Mouse (Mus musculus) inflammation-experienced regulatory T-cells, adult 6 months (primary cell): ENCODE data around the gene Aoc2. TPM values are rescaled to one million over a fixed set of nuclear protein-coding genes. Genes with fewer than 3 reads are reported as not detected.
"Not testable (repeated sequence)": the region's sequence is repeated elsewhere in the genome, so short reads cannot be mapped to it uniquely, and the experiment has no call there.

Experiments
- ATAC-seq: one replicate; pipeline ENCODE4 v1.8.0; 2017
- polyA plus RNA-seq, 3 experiments: library from polyadenylated mRNA; unstranded; fragments of 100-300 nt; shearing (Covaris generic); gene quantifications; one replicate each; pipeline ENCODE4 v1.2.1; 2017

Aoc2 gene
- polyA plus RNA-seq, 3 experiments from 2014 or later: 2.5 to 12.3 (median 4.9) TPM

GRCm38 (mm10) chr11:101315665-101316500 lies 9.0 kb upstream of the Aoc2 start, which contains the start of gene Psme3:
Gene Psme3, plus strand, starts transcription at chr11:101316213.
- peak; percentile 77 for ATAC-seq

GRCm38 (mm10) chr11:101316501-101316917 lies 8.4 kb upstream of the Aoc2 start:
- peak; percentile 34 for ATAC-seq

GRCm38 (mm10) chr11:101323609-101324008 lies 1.3 kb upstream of the Aoc2 start:
- no peak for ATAC-seq

- ATAC-seq: not testable (repeated sequence)
Measured at GRCm38 (mm10) chr11:101325201-101325600, 338 bp downstream of the Aoc2 start.

GRCm38 (mm10) chr11:101326147-101326546 lies 1.3 kb downstream of the Aoc2 start:
- ATAC-seq: no peak

GRCm38 (mm10) chr11:101327311-101327710 lies 2.4 kb downstream of the Aoc2 start:
- no peak for ATAC-seq

GRCm38 (mm10) chr11:101328941-101329635 lies 4.2 kb downstream of the Aoc2 start:
- ATAC-seq: no peak

GRCm38 (mm10) chr11:101330371-101330924 lies 5.6 kb downstream of the Aoc2 start, which contains the start of gene Aoc3:
Gene Aoc3, plus strand, starts transcription at chr11:101330605.
- ATAC-seq: no peak

GRCm38 (mm10) chr11:101330961-101331360 lies 6.1 kb downstream of the Aoc2 start:
- not testable (repeated sequence) for ATAC-seq

GRCm38 (mm10) chr11:101332537-101332936 lies 7.7 kb downstream of the Aoc2 start:
- no peak for ATAC-seq

GRCm38 (mm10) chr11:101334023-101334422 lies 9.2 kb downstream of the Aoc2 start:
- ATAC-seq: no peak

- ATAC-seq: no peak
Measured at GRCm38 (mm10) chr11:101334516-101334915, 9.7 kb downstream of the Aoc2 start.

- ATAC-seq: no peak
Measured at GRCm38 (mm10) chr11:101335685-101336084, 10.8 kb downstream of the Aoc2 start.

- ATAC-seq: no peak
Measured at GRCm38 (mm10) chr11:101338123-101338760, 13.4 kb downstream of the Aoc2 start.

GRCm38 (mm10) chr11:101347083-101347775 lies 22.4 kb downstream of the Aoc2 start:
- ATAC-seq: no peak

GRCm38 (mm10) chr11:101348774-101349173 lies 23.9 kb downstream of the Aoc2 start:
- ATAC-seq: no peak

GRCm38 (mm10) chr11:101349216-101349615 lies 24.4 kb downstream of the Aoc2 start:
- no peak for ATAC-seq

- no peak for ATAC-seq
Measured at GRCm38 (mm10) chr11:101351100-101351720, 26.3 kb downstream of the Aoc2 start.

GRCm38 (mm10) chr11:101351721-101352111 lies 26.9 kb downstream of the Aoc2 start:
- ATAC-seq: no peak

- ATAC-seq: no peak
Measured at GRCm38 (mm10) chr11:101353436-101353835, 28.6 kb downstream of the Aoc2 start.

- ATAC-seq: no peak
Measured at GRCm38 (mm10) chr11:101354438-101355010, 29.7 kb downstream of the Aoc2 start.
